Mouse (Mus musculus) gastrocnemius, adult 2 months (tissue): ENCODE measurements around the gene Gramd2. TPM values are rescaled to one million over a fixed set of nuclear protein-coding genes. Genes with fewer than 3 reads are reported as not detected.

Source experiments
- DNase-seq: peaks from one replicate; pipeline ENCODE4 v3.0.0; 2022
- H3K27ac ChIP-seq: fragments of 200-600 bp; 2 replicates; pipeline ENCODE4 v1.8.1; 2022; ENCODE audit warnings: mild to moderate bottlenecking
- H3K4me3 ChIP-seq: fragments of 200-600 bp; 2 replicates; pipeline ENCODE4 v1.8.1; 2022; ENCODE audit warnings: mild to moderate bottlenecking, moderate library complexity
- CTCF ChIP-seq: fragments of 200-600 bp; IDR thresholded peaks from 2 replicates; pipeline ENCODE4 v1.8.1; 2022; ENCODE audit warnings: antibody characterized with exemption, mild to moderate bottlenecking, moderate library complexity
- intact Hi-C: fragments of 180-260 bp; cut with DNase I; formaldehyde crosslinking; loops from one replicate; pipeline ENCODE4 v1.15.1; 2025
- total RNA-seq, 2 experiments: library from RNA; stranded (reverse); gene quantifications; 2 replicates each; pipeline ENCODE4 v1.2.3; 2021

The Gramd2 gene
- total RNA-seq, 2 experiments from 2014 or later = 0.11 to 0.13 TPM

DNA sequence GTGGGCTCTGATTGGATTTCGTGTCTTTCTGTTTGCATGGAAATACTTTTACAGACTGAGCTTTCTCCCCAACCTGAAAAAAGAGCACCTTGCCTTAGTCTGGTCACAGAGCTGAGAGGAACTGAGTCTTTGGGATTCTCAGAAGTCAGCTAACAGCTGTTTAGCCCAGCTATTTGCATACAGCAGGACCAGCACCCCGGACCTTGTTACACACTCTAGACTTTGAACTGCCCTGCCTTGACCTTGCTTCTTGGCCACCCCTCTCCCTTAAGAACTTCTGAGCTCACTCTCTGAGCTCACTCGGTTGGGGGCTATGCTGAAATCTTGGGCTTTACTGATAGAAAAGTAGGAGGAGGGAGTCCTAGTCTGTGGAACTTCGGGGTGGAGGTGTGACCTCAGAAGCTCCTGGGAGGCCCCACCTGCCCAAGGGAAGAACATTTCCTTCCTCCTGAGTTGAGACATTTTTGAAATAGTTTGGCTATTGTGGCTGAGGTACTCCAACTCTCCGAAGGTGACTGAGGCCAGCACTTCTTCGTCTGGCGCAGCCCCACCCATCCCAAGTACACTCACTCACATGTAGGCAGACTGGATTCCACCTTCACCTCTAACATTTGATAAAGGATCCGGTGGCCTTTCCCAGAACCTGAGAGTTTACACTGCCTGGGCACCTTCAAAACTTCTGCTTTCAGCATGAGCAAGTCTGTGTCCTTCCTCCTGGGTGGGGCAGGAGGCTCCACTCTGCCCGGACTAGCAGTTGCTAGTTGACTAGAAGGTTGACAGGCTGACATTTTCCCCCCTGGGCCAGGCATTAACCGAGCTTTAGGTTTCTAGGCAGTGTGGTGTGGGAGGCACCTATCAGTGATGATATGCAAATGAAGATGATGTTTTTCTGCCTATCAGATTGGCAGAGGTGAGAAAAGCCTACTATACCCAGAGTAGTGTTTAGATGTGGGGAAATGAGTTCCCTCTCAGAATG is 27.2 kb downstream of the Gramd2 start:
- no peak for DNase-seq
- TF ChIP-seq CTCF = no peak
- Histone ChIP-seq H3K27ac (no peak overlapping the region), H3K4me3 (no peak overlapping the region)
- intact Hi-C loops = no loop called here

DNA sequence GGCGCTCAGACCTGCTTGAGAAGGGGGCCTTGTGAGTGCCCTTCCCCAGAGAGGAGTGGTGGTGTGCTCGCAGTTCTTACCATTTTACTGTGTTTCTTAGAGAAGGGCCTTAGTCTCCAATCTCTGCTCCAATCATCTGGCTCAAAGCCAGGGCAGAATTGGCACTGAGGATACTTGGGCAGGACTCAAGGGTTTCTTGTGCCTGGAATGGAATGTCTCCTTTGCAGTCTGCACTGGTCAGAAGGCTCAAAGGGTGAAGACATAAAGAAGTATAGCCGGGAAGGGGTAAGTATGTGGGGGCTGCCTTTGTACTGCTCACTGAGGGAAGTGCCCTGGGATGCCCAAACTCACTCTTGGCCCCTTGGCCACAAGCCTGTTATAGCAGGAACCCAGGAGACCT is 29.3 kb downstream of the Gramd2 start:
- intact Hi-C loops = no loop called here
- Histone ChIP-seq H3K27ac (no peak overlapping the region), H3K4me3 (no peak overlapping the region)
- DNase-seq = peak; percentile 47
- no peak for TF ChIP-seq CTCF

- H3K4me3 ChIP-seq = no peak overlapping the region
- DNase-seq = no peak
- no peak for TF ChIP-seq CTCF
- intact Hi-C loops = no loop called here
- no peak overlapping the region for H3K27ac ChIP-seq
Measured at GRCm38 (mm10) chr9:59716275-59716898, 36.4 kb downstream of the Gramd2 start.

DNA sequence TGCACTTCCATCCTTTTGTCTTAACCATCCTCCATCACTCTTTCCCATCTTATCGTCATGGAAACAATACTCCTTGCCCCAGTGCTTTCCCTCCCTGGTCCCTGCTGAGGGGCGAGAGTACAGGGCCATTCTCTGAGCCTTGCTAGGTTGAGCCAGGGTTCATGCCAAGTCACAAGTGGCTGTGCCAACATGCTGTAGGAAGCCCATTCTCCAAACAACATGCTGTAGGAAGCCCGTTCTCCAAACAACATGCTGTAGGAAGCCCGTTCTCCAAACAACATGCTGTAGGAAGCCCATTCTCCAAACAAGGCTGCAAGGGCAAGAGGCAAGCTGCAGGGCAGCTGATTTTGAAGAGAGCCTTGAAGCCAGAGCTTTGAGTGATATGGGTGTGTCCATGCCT is 38.3 kb downstream of the Gramd2 start:
- no peak for DNase-seq
- intact Hi-C loops = no loop called here
- Histone ChIP-seq H3K4me3 (no peak overlapping the region), H3K27ac (no peak overlapping the region)
- no peak for TF ChIP-seq CTCF

- TF ChIP-seq CTCF = no peak
- intact Hi-C loops = loop anchor here (5.0 kb wide), 2 partner anchors 36 to 236 kb away; no protein-coding TSS in a partner anchor
- DNase-seq = no peak
- no peak overlapping the region for H3K4me3 ChIP-seq
- no peak overlapping the region for H3K27ac ChIP-seq
Measured at GRCm38 (mm10) chr9:59721144-59721543, 41.2 kb downstream of the Gramd2 start.

- TF ChIP-seq CTCF = peak; percentile 92
- H3K4me3 ChIP-seq = peak overlapping the region; percentile 68
- peak overlapping the region; percentile 81 for H3K27ac ChIP-seq
- intact Hi-C loops = loop anchor here (2.0 to 5.0 kb wide), 3 partner anchors 34 to 248 kb away; no protein-coding TSS in a partner anchor
- DNase-seq = peak; percentile 71
Measured at GRCm38 (mm10) chr9:59723096-59723657, 43.2 kb downstream of the Gramd2 start.

- no peak for TF ChIP-seq CTCF
- intact Hi-C loops = loop anchor here (2.0 to 5.0 kb wide), 3 partner anchors 33 to 247 kb away; no protein-coding TSS in a partner anchor
- Histone ChIP-seq H3K27ac (peak overlapping the region; percentile 81; the same call in 1 of the 2 replicates), H3K4me3 (peak overlapping the region; percentile 68; the same call in 1 of the 2 replicates)
- peak; percentile 48 for DNase-seq
Measured at GRCm38 (mm10) chr9:59723791-59724442, 44.0 kb downstream of the Gramd2 start.

- no peak overlapping the region for H3K4me3 ChIP-seq
- TF ChIP-seq CTCF = no peak
- DNase-seq = no peak
- intact Hi-C loops = no loop called here
- H3K27ac ChIP-seq = no peak overlapping the region
Measured at GRCm38 (mm10) chr9:59725515-59725914, 45.6 kb downstream of the Gramd2 start.

DNA sequence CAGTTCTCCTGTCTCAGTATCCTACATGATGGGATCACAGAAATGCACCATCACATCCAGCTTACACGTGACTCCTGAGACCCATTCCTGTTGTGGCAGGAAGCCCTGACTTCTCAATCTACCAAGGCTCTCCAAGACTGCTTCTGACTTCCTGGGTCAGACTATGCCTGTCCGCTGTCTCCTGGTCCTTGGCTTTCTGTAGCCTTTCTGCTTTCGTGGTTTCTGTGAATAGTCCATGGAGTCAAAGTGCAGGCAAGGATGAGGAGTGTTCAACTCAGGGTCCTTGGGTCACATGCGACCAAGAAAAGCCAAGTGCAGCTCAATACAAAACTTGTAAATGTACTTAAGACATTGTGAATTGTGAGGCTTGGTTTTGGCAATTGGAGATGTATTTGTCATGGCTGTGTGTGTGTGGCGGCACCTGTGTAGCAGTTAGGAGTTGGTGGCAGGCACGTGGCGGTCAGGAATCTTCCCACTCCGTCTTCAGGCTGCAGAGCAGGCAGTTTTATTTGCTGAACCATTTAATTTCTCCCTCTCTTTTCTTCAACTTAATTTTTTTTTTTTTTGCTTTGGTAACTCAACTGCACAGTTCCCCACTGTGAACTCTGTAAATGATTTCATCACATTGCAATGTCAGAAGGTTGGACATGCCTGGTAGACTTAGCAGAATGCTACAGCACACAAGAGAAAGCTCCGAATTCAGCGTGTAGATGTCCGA is 47.8 kb downstream of the Gramd2 start:
- intact Hi-C loops = no loop called here

GRCm38 (mm10) chr9:59731136-59731535 is 51.2 kb downstream of the Gramd2 start:
- intact Hi-C loops = no loop called here
- DNase-seq = no peak
- Histone ChIP-seq H3K4me3 (no peak overlapping the region), H3K27ac (no peak overlapping the region)
- TF ChIP-seq CTCF = no peak

More for the DNA sequence above, 47.8 kb downstream of the Gramd2 start:
- Histone ChIP-seq H3K27ac (no peak overlapping the region), H3K4me3 (no peak overlapping the region)
- DNase-seq = no peak
- TF ChIP-seq CTCF = no peak

GRCm38 (mm10) chr9:59733075-59733474 is 53.1 kb downstream of the Gramd2 start:
- intact Hi-C loops = no loop called here
- Histone ChIP-seq H3K4me3 (no peak overlapping the region), H3K27ac (no peak overlapping the region)
- TF ChIP-seq CTCF = no peak
- DNase-seq = no peak

DNA sequence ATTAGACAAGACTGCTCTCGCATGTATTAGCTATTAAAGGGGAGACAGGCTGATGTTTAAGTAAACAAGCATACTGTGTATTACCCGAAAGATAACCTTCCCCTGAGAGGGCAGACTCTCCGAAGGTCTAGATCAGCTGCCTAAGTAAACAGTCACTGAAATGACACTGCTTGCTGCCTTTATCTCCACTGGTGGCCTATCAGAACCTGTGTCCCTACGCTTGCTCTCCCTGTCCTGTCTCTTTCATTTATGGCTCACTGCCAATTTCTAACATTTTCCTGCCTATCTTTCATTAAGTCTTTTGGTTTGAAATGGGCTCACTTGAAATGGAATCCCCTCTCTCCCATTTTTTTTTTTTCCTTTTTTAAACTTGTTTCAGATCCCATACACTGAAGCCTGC is 55.5 kb downstream of the Gramd2 start:
- no peak for DNase-seq
- intact Hi-C loops = no loop called here
- no peak for TF ChIP-seq CTCF
- Histone ChIP-seq H3K4me3 (no peak overlapping the region), H3K27ac (no peak overlapping the region)
